ENCODE assay signal across 29 mouse cellular contexts in genomic region chr10:120297311-120297710, GRCm38 (mm10).
A peak's percentile ranks its signal among the peaks of the same experiment; 100 is the strongest.
DNase-seq lines count a peak whose midpoint lies in the region; ATAC-seq and TF ChIP-seq lines count a peak whose summit lies in the region.
"Had no signal": no experiment of that assay in that cellular context is flagged by ENCODE, and none has a peak within 500 bp of the region (broad histone marks: within the 10 kb centered on the region; RNA-seq: fewer than 3 reads in every experiment).

No protein-coding gene starts in this region.

- H3K4me2 ChIP-seq in forebrain, postnatal 0 days (ENCODE audit: low read depth) = no peak overlapping the region
- H3K4me2 ChIP-seq in forebrain, embryonic 11.5 days (ENCODE audit: low read depth, low read length, severe bottlenecking) = no peak overlapping the region
- H3K4me2 ChIP-seq in midbrain, embryonic 14.5 days (ENCODE audit: low read length) = no peak overlapping the region
- no peak overlapping the region for H3K4me2 ChIP-seq in midbrain, embryonic 13.5 days (replicated peaks)
- H3K4me2 ChIP-seq: embryonic facial prominence, embryonic 12.5 days; heart, embryonic 11.5 days; hindbrain, embryonic 15.5 days; intestine, embryonic 15.5 days had no signal

- TF ChIP-seq CTCF in forebrain, postnatal 0 days (IDR thresholded peaks at IDR 0.05; ENCODE audit: low read depth) = no peak

- H3K4me3 ChIP-seq in forebrain, postnatal 0 days (ENCODE audit: low read depth, low read length) = no peak overlapping the region
- no peak overlapping the region for H3K4me3 ChIP-seq in forebrain, embryonic 11.5 days (ENCODE audit: low read depth, low read length)
- H3K4me3 ChIP-seq in midbrain, embryonic 14.5 days (replicated peaks; ENCODE audit: low read depth, low read length) = no peak overlapping the region
- no peak overlapping the region for H3K4me3 ChIP-seq in midbrain, embryonic 13.5 days (replicated peaks)
- H3K4me3 ChIP-seq: embryonic facial prominence, embryonic 12.5 days; hindbrain, embryonic 15.5 days; intestine, embryonic 15.5 days had no signal

- no peak overlapping the region for H3K27ac ChIP-seq in forebrain, postnatal 0 days (ENCODE audit: low read depth, low read length)
- H3K27ac ChIP-seq in forebrain, embryonic 11.5 days (ENCODE audit: low read depth, low read length) = no peak overlapping the region
- no peak overlapping the region; the same call in 1 of the 2 replicates for H3K27ac ChIP-seq in midbrain, embryonic 14.5 days (replicated peaks; ENCODE audit: low read depth, low read length)
- H3K27ac ChIP-seq in midbrain, embryonic 13.5 days = no peak overlapping the region
- H3K27ac ChIP-seq: embryonic facial prominence, embryonic 12.5 days; intestine, embryonic 15.5 days; liver, embryonic 14.5 days; macrophage had no signal

- no peaks in the 10 kb centered on the region for H3K9me3 ChIP-seq in forebrain, postnatal 0 days (ENCODE audit: low read length)
- H3K9me3 ChIP-seq in forebrain, embryonic 11.5 days (ENCODE audit: control insufficient read depth, low read length) = no peaks in the 10 kb centered on the region
- H3K9me3 ChIP-seq in midbrain, embryonic 14.5 days (ENCODE audit: control insufficient read depth, low read length) = no peaks in the 10 kb centered on the region
- no peaks in the 10 kb centered on the region for H3K9me3 ChIP-seq in midbrain, embryonic 13.5 days
- H3K9me3 ChIP-seq: embryonic facial prominence, embryonic 12.5 days; hindbrain, embryonic 15.5 days; intestine, embryonic 15.5 days had no signal

- no peak overlapping the region for H3K9ac ChIP-seq in forebrain, postnatal 0 days
- no peak overlapping the region for H3K9ac ChIP-seq in forebrain, embryonic 11.5 days (ENCODE audit: low read length)
- H3K9ac ChIP-seq in midbrain, embryonic 14.5 days (replicated peaks; ENCODE audit: low read length) = no peak overlapping the region
- no peak overlapping the region for H3K9ac ChIP-seq in midbrain, embryonic 13.5 days (replicated peaks)
- H3K9ac ChIP-seq: embryonic facial prominence, embryonic 12.5 days; hindbrain, embryonic 15.5 days; intestine, embryonic 15.5 days; liver, embryonic 14.5 days had no signal

- H3K36me3 ChIP-seq in forebrain, postnatal 0 days (ENCODE audit: insufficient read depth) = no peaks in the 10 kb centered on the region
- no peaks in the 10 kb centered on the region for H3K36me3 ChIP-seq in forebrain, embryonic 11.5 days (ENCODE audit: control insufficient read depth, insufficient read depth, low read length)
- H3K36me3 ChIP-seq in midbrain, embryonic 14.5 days (ENCODE audit: control insufficient read depth, insufficient read depth, low read length) = no peaks in the 10 kb centered on the region
- no peaks in the 10 kb centered on the region for H3K36me3 ChIP-seq in midbrain, embryonic 13.5 days
- H3K36me3 ChIP-seq: embryonic facial prominence, embryonic 12.5 days; G1E; hindbrain, embryonic 15.5 days; intestine, embryonic 15.5 days had no signal

- peak; percentile 88 for ATAC-seq in forebrain, postnatal 0 days
- ATAC-seq in forebrain, embryonic 11.5 days (replicated peaks; ENCODE audit: low FRiP score) = no peak
- no peak for ATAC-seq in midbrain, embryonic 14.5 days (ENCODE audit: low FRiP score, low TSS enrichment)
- ATAC-seq in midbrain, embryonic 13.5 days = no peak
- ATAC-seq: intestine, embryonic 15.5 days; Patski had no signal

- no peaks in the 10 kb centered on the region for H3K27me3 ChIP-seq in forebrain, postnatal 0 days (ENCODE audit: insufficient read depth, low read length)
- H3K27me3 ChIP-seq in forebrain, embryonic 11.5 days (ENCODE audit: control insufficient read depth, insufficient read depth, low read length) = no peaks in the 10 kb centered on the region
- H3K27me3 ChIP-seq in midbrain, embryonic 14.5 days (ENCODE audit: control insufficient read depth, insufficient read depth, low read length) = no peaks in the 10 kb centered on the region
- H3K27me3 ChIP-seq in midbrain, embryonic 13.5 days = no peaks in the 10 kb centered on the region
- H3K27me3 ChIP-seq: embryonic facial prominence, embryonic 12.5 days; hindbrain, embryonic 15.5 days; intestine, embryonic 15.5 days; Patski had no signal

- H3K4me1 ChIP-seq in forebrain, postnatal 0 days (ENCODE audit: insufficient read depth) = no peaks in the 10 kb centered on the region
- H3K4me1 ChIP-seq in forebrain, embryonic 11.5 days (replicated peaks; ENCODE audit: control insufficient read depth, insufficient read depth, low read length) = no peaks in the 10 kb centered on the region
- peaks cover 6% of the 10 kb centered on the region; the same call in 1 of the 2 replicates for H3K4me1 ChIP-seq in midbrain, embryonic 14.5 days (ENCODE audit: control insufficient read depth, insufficient read depth, low read length)
- peaks cover 7% of the 10 kb centered on the region for H3K4me1 ChIP-seq in midbrain, embryonic 13.5 days (replicated peaks)
- H3K4me1 ChIP-seq: intestine, embryonic 15.5 days had no signal

- peak; percentile 33 for DNase-seq in forebrain, postnatal 0 days
- no peak for DNase-seq in forebrain, embryonic 11.5 days (ENCODE audit: low spot score)
- peak; percentile 38 for DNase-seq in midbrain, embryonic 14.5 days
- peak; percentile 67 for DNase-seq in Muller cell, postnatal 12 days (ENCODE audit: inconsistent ontology term)
- DNase-seq in retina, postnatal 1 day = peak; percentile 66
- DNase-seq in frontal cortex, postnatal 25 days (ENCODE audit: low spot score in 2 of 2) = no peak
- DNase-seq: adrenal gland, postnatal 14 days; cerebellum, adult 11-12 months; cerebellum, adult 9-11 months; embryo, embryonic 11 days; gastrocnemius, postnatal 14 days; heart, postnatal 4 days; kidney, adult 2 months; kidney, postnatal 36 days; left cerebral cortex, postnatal 4 days; liver; lung, adult 2 months; lung, postnatal 10 days; thymus, adult 18-20 months; thymus, postnatal 25 days had no signal

Comparison
In these comparisons a context has a peak if more than half of its experiments do, and no peak if none do; other contexts are left out.
1. DNase-seq: peak in forebrain, postnatal 0 days (single experiment), midbrain, embryonic 14.5 days (single experiment), Muller cell, postnatal 12 days (single experiment) and retina, postnatal 1 day (single experiment); none in forebrain, embryonic 11.5 days (single experiment) and frontal cortex, postnatal 25 days (0 of 2).